Mouse (Mus musculus) adrenal gland, adult (tissue): ENCODE results near the gene 5330417C22Rik.
"Not testable (repeated sequence)": the region's sequence is repeated elsewhere in the genome, so short reads cannot be mapped to it uniquely, and the experiment has no call there.

Experiments
- DNase-seq, 2 experiments: peaks; one replicate each; pipeline ENCODE4 v3.0.0; 2022 to 2023; ENCODE audit warnings: low spot score in 1 of 2; ENCODE audit not compliant: inconsistent age in 2 of 2

Gene 5330417C22Rik

GRCm38 (mm10) chr3:108533114-108533885 is 3.0 kb downstream of the 5330417C22Rik start:
- peak; percentile 45 to 56 for DNase-seq

GRCm38 (mm10) chr3:108528489-108528888 is 7.8 kb downstream of the 5330417C22Rik start:
- DNase-seq: no peak

- no peak for DNase-seq
These were observed 12.9 kb downstream of the 5330417C22Rik start for GRCm38 (mm10) chr3:108523415-108523814.

- DNase-seq: no peak
These were observed 18.1 kb downstream of the 5330417C22Rik start for GRCm38 (mm10) chr3:108518276-108518675.

- DNase-seq: no peak
These were observed 22.9 kb downstream of the 5330417C22Rik start for GRCm38 (mm10) chr3:108513465-108513864.

- DNase-seq: no peak
These were observed 25.4 kb downstream of the 5330417C22Rik start for GRCm38 (mm10) chr3:108510716-108511483.

GRCm38 (mm10) chr3:108510156-108510555 is 26.2 kb downstream of the 5330417C22Rik start:
- no peak for DNase-seq

- no peak for DNase-seq
These were observed 27.4 kb downstream of the 5330417C22Rik start for GRCm38 (mm10) chr3:108508745-108509474.

- DNase-seq: no peak
These were observed 32.4 kb downstream of the 5330417C22Rik start for GRCm38 (mm10) chr3:108503908-108504307.

- not testable (repeated sequence) for DNase-seq
These were observed 34.9 kb downstream of the 5330417C22Rik start for GRCm38 (mm10) chr3:108501411-108501810.

GRCm38 (mm10) chr3:108499826-108500225 is 36.5 kb downstream of the 5330417C22Rik start:
- DNase-seq: no peak

GRCm38 (mm10) chr3:108497602-108498001 is 38.7 kb downstream of the 5330417C22Rik start:
- no peak for DNase-seq

GRCm38 (mm10) chr3:108495486-108495885 is 40.9 kb downstream of the 5330417C22Rik start:
- DNase-seq: no peak

GRCm38 (mm10) chr3:108494861-108495474 is 41.4 kb downstream of the 5330417C22Rik start:
- DNase-seq: no peak

- DNase-seq: no peak
These were observed 46.4 kb downstream of the 5330417C22Rik start for GRCm38 (mm10) chr3:108489968-108490367.

GRCm38 (mm10) chr3:108484749-108485148 is 51.6 kb downstream of the 5330417C22Rik start:
- DNase-seq: no peak

GRCm38 (mm10) chr3:108478800-108479199 is 57.5 kb downstream of the 5330417C22Rik start:
- DNase-seq: no peak

GRCm38 (mm10) chr3:108476761-108477619 is 59.3 kb downstream of the 5330417C22Rik start:
- peak in 1 of 2 experiments; percentile 54 for DNase-seq

- no peak for DNase-seq
These were observed 60.8 kb downstream of the 5330417C22Rik start for GRCm38 (mm10) chr3:108475496-108475895.

- DNase-seq: no peak
These were observed 61.4 kb downstream of the 5330417C22Rik start for GRCm38 (mm10) chr3:108474969-108475368.
